Mouse (Mus musculus) brain, adult 10 weeks (tissue): ENCODE data around the gene Stab1. TPM values are rescaled to one million over a fixed set of nuclear protein-coding genes. Genes with fewer than 3 reads are reported as not detected.

ENCODE experiments used
- polyA plus RNA-seq: library from polyadenylated mRNA; stranded (reverse); fragments of 350-450 nt; fragmentation: Illumina TruSeq; extraction: RNeasy Lipid Tissue Mini Kit (QIAGEN cat#74804); gene quantifications from one replicate; pipeline ENCODE4 v1.2.3, GENCODE M21; 2015; ENCODE audit warnings: low read depth, low replicate concordance

Gene Stab1
- polyA plus RNA-seq: 8.6 TPM

DNA sequence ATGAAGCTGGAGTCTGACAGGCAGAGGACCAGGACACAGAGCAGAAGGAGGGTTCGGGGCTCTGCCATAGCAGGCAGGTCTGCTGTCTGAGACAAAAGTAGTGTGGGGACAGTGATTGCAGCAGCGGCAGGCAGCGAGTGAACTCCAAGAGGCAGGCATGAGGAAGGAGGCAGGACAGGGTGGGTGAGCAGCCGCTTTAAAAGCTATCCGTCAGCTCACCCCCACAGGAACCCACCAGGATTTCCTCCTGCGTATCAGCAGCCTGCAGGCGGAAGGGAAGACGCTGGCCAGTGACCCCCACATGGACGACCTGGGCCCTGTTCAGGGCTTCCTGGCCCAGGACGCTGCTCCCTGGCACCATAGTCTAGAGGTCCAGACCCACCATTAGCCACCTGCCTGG, at the start of gene Stab1:
TSS of gene Stab1 (minus strand) at position 217 of the 400 bp plus-strand sequence.

DNA sequence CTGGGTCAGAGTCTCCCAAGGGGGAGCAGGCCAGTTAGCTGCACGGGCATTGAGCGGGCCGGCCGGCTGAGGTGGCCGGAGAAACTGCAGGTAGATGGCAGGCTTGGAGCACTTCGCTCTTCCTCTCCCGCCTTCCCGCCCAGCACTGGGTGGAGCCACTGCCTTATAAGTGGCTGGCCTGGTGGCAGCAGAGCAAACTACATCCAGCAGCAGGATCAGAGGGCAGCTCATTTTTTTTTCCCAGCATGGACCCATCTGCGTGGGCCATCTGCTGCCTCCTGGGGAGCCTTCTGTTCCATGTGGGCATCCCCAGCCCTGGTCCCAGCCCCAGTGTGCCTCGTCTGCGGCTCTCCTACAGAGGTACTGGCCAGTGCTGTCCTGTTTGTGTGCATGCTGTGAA, 49.2 kb upstream of the Stab1 start, which contains the start of gene Sema3g:
TSS of gene Sema3g (plus strand) at position 195 of the 400 bp plus-strand sequence.

GRCm38 (mm10) chr14:31216846-31217245, 48.4 kb upstream of the Stab1 start, which contains the start of gene Nisch:
Gene Nisch (minus strand): TSS chr14:31216946.

DNA sequence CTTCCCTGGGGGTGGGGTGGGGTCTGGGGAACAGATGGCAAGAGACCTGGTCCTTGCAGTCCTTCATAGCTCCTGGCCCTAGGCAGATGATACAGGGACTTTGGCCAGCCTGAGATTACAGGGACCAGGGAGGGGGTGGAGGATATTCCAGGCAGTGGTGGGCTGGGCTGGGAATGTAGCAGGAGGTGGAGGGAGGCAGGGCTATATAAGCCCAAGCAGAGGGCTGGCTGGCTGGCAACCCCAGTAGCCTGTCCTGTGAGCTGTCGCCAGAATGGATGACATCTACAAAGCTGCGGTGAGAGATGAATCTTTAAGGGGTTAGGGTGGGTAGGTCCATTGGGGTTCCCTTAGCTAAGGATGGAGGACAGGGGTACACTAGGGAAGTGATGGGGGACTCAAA, 39.6 kb upstream of the Stab1 start, which contains the start of gene Tnnc1:
TSS of gene Tnnc1 (plus strand) at position 229 of the 400 bp plus-strand sequence.

GRCm38 (mm10) chr14:31130236-31131220, 37.9 kb downstream of the Stab1 start, which contains the start of gene Nt5dc2:
Gene Nt5dc2 (plus strand): TSS chr14:31131053.

DNA sequence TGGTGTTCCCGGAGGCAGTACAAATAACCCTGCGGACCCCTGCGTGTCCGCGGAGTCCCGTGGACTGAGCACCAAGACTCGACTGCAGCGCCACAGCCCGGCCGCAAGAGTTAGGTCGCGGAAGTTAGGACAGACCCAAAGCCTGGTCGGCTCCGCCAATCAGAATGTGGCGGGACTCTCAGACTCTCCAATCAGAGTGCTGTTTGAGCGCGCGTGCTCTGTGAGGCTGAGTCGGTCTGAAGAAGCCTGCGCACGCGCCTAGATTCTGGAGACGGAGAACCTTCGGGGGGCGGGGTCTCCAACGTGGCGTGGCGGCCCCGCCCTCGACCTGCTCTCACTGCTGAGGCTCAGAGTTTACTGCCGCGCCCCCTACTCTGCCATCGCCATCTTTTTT, 39.6 kb downstream of the Stab1 start, which contains the start of gene Smim4:
TSS of gene Smim4 (minus strand) at position 131 of the 394 bp plus-strand sequence.

Other genes starting within 250 kb of the Stab1 start
- gene Itih3, start 244.9 kb downstream of the Stab1 start, polyA plus RNA-seq: 53.4 TPM
- not detected for gene Itih1, start 225.4 kb downstream of the Stab1 start, polyA plus RNA-seq
- 13.4 TPM for gene Nek4, start 217.3 kb downstream of the Stab1 start, polyA plus RNA-seq
- gene Glt8d1, start 167.2 kb downstream of the Stab1 start, polyA plus RNA-seq: 57.9 TPM
- gene Spcs1, start 167.0 kb downstream of the Stab1 start, polyA plus RNA-seq: 353 TPM
- 23.9 TPM for gene Pbrm1, start 149.5 kb downstream of the Stab1 start, polyA plus RNA-seq
- gene Gnl3, start 149.5 kb downstream of the Stab1 start, polyA plus RNA-seq: 46.3 TPM
- 28.6 TPM for gene Smim4, start 39.7 kb downstream of the Stab1 start, polyA plus RNA-seq
- 6.0 TPM for gene Nt5dc2, start 37.6 kb downstream of the Stab1 start, polyA plus RNA-seq
- gene Tnnc1, start 39.7 kb upstream of the Stab1 start, polyA plus RNA-seq: 27.1 TPM
- 224 TPM for gene Nisch, start 48.3 kb upstream of the Stab1 start, polyA plus RNA-seq
- 4.0 TPM for gene Sema3g, start 49.2 kb upstream of the Stab1 start, polyA plus RNA-seq
- gene Phf7, start 82.7 kb upstream of the Stab1 start, polyA plus RNA-seq: 5.4 TPM
- 108 TPM for gene Bap1, start 82.8 kb upstream of the Stab1 start, polyA plus RNA-seq
- 4.0 TPM for gene Dnah1, start 155.3 kb upstream of the Stab1 start, polyA plus RNA-seq
- gene Capn7, start 168.0 kb upstream of the Stab1 start, polyA plus RNA-seq: 29.4 TPM